ENCODE assay signal across 32 mouse cellular contexts in the genomic region with DNA sequence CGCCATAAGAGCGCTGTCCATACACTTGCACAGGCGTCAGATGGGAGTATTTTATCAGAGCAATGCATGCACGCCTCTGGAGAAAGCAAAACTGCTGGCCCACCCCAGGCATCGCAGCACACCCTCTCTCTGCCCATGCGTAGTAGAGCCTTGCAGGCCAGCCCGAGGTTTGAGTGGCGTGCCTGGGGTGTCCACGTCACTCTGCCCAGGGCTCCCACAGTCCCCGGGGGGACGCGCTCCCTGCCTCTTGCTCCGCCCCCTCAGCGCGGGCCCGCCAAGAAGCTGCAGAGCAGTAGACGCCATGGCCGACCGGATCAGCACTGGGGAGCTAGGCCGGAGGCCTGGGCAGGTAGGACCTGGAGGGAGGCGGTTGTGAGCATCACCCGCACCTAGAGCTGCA. TPM values are rescaled to one million over a fixed set of nuclear protein-coding genes. Genes with fewer than 3 reads are reported as not detected.
DNase-seq lines count a peak whose midpoint lies in the region; ATAC-seq lines count a peak whose summit lies in the region.
"Had no signal": no experiment of that assay in that cellular context is flagged by ENCODE, and none has a peak within 500 bp of the region (broad histone marks: within the 10 kb centered on the region; RNA-seq: fewer than 3 reads in every experiment).

TSS of gene Sohlh2 (plus strand) at position 263 of the 400 bp plus-strand sequence.

- 92% methylated on average over 22 of the region's 22 CpGs for WGBS in heart, embryonic 14.5 days
- WGBS in midbrain, embryonic 14.5 days: 93% methylated on average over 22 of the region's 22 CpGs
- 94% methylated on average over 22 of the region's 22 CpGs for WGBS in midbrain, embryonic 16.5 days
- WGBS in embryonic facial prominence, embryonic 15.5 days: 95% methylated on average over 22 of the region's 22 CpGs

- no peak within 1 kb of the TSS for H3K27ac ChIP-seq in heart, embryonic 14.5 days (replicated peaks in 1 of 2; ENCODE audit: control insufficient read depth in 1 of 2, insufficient read depth in 1 of 2, low read depth in 2 of 2, low read length in 2 of 2)
- H3K27ac ChIP-seq in midbrain, embryonic 14.5 days (replicated peaks; ENCODE audit: low read depth, low read length): no peak within 1 kb of the TSS
- no peak within 1 kb of the TSS for H3K27ac ChIP-seq in midbrain, embryonic 16.5 days (ENCODE audit: low read length)
- no peak within 1 kb of the TSS for H3K27ac ChIP-seq in embryonic facial prominence, embryonic 15.5 days (replicated peaks)
- H3K27ac ChIP-seq: heart, embryonic 13.5 days; hindbrain, postnatal 0 days; limb, embryonic 12.5 days; macrophage had no signal

- no peaks in the 10 kb centered on the region for H3K27me3 ChIP-seq in heart, embryonic 14.5 days (ENCODE audit: control insufficient read depth, insufficient read depth, low read length)
- no peaks in the 10 kb centered on the region for H3K27me3 ChIP-seq in midbrain, embryonic 14.5 days (ENCODE audit: control insufficient read depth, insufficient read depth, low read length)
- H3K27me3 ChIP-seq in midbrain, embryonic 16.5 days (ENCODE audit: control insufficient read depth, insufficient read depth, low read depth, low read length): no peaks in the 10 kb centered on the region
- H3K27me3 ChIP-seq in embryonic facial prominence, embryonic 15.5 days: no peaks in the 10 kb centered on the region
- H3K27me3 ChIP-seq: heart, embryonic 13.5 days had no signal

- no peaks in the 10 kb centered on the region for H3K9me3 ChIP-seq in heart, embryonic 14.5 days (ENCODE audit: control insufficient read depth, low read length)
- H3K9me3 ChIP-seq in midbrain, embryonic 14.5 days (ENCODE audit: control insufficient read depth, low read length): no peaks in the 10 kb centered on the region
- H3K9me3 ChIP-seq in midbrain, embryonic 16.5 days (replicated peaks; ENCODE audit: control insufficient read depth, low read length, poor library complexity, severe bottlenecking): no peaks in the 10 kb centered on the region
- no peaks in the 10 kb centered on the region for H3K9me3 ChIP-seq in embryonic facial prominence, embryonic 15.5 days (replicated peaks)

- H3K4me2 ChIP-seq in heart, embryonic 14.5 days (ENCODE audit: low read length): no peak within 1 kb of the TSS
- H3K4me2 ChIP-seq in midbrain, embryonic 14.5 days (ENCODE audit: low read length): no peak within 1 kb of the TSS
- H3K4me2 ChIP-seq in midbrain, embryonic 16.5 days (ENCODE audit: low read length): no peak within 1 kb of the TSS
- no peak within 1 kb of the TSS for H3K4me2 ChIP-seq in embryonic facial prominence, embryonic 15.5 days (replicated peaks)
- H3K4me2 ChIP-seq: heart, embryonic 13.5 days; limb, embryonic 12.5 days; liver, embryonic 11.5 days had no signal

- peaks cover 0 to 3% of the 10 kb centered on the region in 2 experiments; a peak in 2 of 4 replicates for H3K4me1 ChIP-seq in heart, embryonic 14.5 days (ENCODE audit: control insufficient read depth in 2 of 2, insufficient read depth in 2 of 2, low read length in 2 of 2)
- H3K4me1 ChIP-seq in midbrain, embryonic 14.5 days (ENCODE audit: control insufficient read depth, insufficient read depth, low read length): no peaks in the 10 kb centered on the region
- H3K4me1 ChIP-seq in midbrain, embryonic 16.5 days (ENCODE audit: control insufficient read depth, insufficient read depth, low read length): no peaks in the 10 kb centered on the region
- H3K4me1 ChIP-seq in embryonic facial prominence, embryonic 15.5 days: no peaks in the 10 kb centered on the region
- H3K4me1 ChIP-seq: limb, embryonic 12.5 days had no signal

- H3K36me3 ChIP-seq in heart, embryonic 14.5 days (ENCODE audit: control insufficient read depth, insufficient read depth, low read length): no peaks in the 10 kb centered on the region
- H3K36me3 ChIP-seq in midbrain, embryonic 14.5 days (ENCODE audit: control insufficient read depth, insufficient read depth, low read length): no peaks in the 10 kb centered on the region
- no peaks in the 10 kb centered on the region for H3K36me3 ChIP-seq in midbrain, embryonic 16.5 days (ENCODE audit: control insufficient read depth, insufficient read depth, low read length)
- no peaks in the 10 kb centered on the region for H3K36me3 ChIP-seq in embryonic facial prominence, embryonic 15.5 days
- H3K36me3 ChIP-seq: heart, embryonic 13.5 days; limb, embryonic 12.5 days had no signal

- ATAC-seq in heart, embryonic 14.5 days (ENCODE audit: insufficient number of reproducible peaks, insufficient read depth, low FRiP score, low read depth): peak; percentile 59; the same call in 1 of the 2 replicates
- ATAC-seq in midbrain, embryonic 14.5 days (ENCODE audit: low FRiP score, low TSS enrichment): peak; percentile 24; the same call in 1 of the 2 replicates
- no peak; the same call in 1 of the 2 replicates for ATAC-seq in midbrain, embryonic 16.5 days
- ATAC-seq in embryonic facial prominence, embryonic 15.5 days (ENCODE audit: insufficient number of reproducible peaks, low FRiP score, low TSS enrichment, low read depth): 0 out of 2 replicates have a peak, but pooled peaks have one; percentile 24
- ATAC-seq: CD4-positive, CD25-positive, alpha-beta regulatory T cell, adult 4 months; forebrain, postnatal 0 days; hindbrain, postnatal 0 days; intestine, embryonic 16.5 days; liver, postnatal 0 days; lung, postnatal 0 days had no signal

- H3K4me3 ChIP-seq in heart, embryonic 14.5 days (ENCODE audit: control insufficient read depth in 1 of 2, insufficient read depth in 1 of 2, low read depth in 1 of 2, low read length in 2 of 2): no peak within 1 kb of the TSS
- H3K4me3 ChIP-seq in midbrain, embryonic 14.5 days (replicated peaks; ENCODE audit: low read depth, low read length): no peak within 1 kb of the TSS
- no peak within 1 kb of the TSS for H3K4me3 ChIP-seq in midbrain, embryonic 16.5 days (ENCODE audit: low read depth, low read length)
- no peak within 1 kb of the TSS for H3K4me3 ChIP-seq in embryonic facial prominence, embryonic 15.5 days (replicated peaks)
- H3K4me3 ChIP-seq: heart, embryonic 13.5 days; limb, embryonic 12.5 days had no signal

- DNase-seq in heart, adult 9 months (ENCODE audit: low spot score in 2 of 2): no peak
- no peak for DNase-seq in midbrain, embryonic 14.5 days
- no peak for DNase-seq in thymus, adult 18-20 months
- no peak for DNase-seq in adrenal gland, adult 2 months
- no peak for DNase-seq in layer of hippocampus, adult 8-10 months (ENCODE audit: low spot score in 2 of 2)
- DNase-seq: adrenal gland, adult 8-10 months; cerebellum, adult 18-20 months; cerebellum, postnatal 14 days; embryo, embryonic 11 days; forebrain, postnatal 0 days; gastrocnemius, postnatal 14 days; heart, adult 11 months; heart, postnatal 36 days; kidney, adult 9 months; kidney, postnatal 14 days; liver, postnatal 0 days; thymus, postnatal 36 days had no signal

- H3K9ac ChIP-seq in heart, embryonic 14.5 days (ENCODE audit: low read length): no peak within 1 kb of the TSS
- H3K9ac ChIP-seq in midbrain, embryonic 14.5 days (replicated peaks; ENCODE audit: low read length): no peak within 1 kb of the TSS
- H3K9ac ChIP-seq in midbrain, embryonic 16.5 days (ENCODE audit: low read depth, low read length): no peak within 1 kb of the TSS
- no peak within 1 kb of the TSS for H3K9ac ChIP-seq in embryonic facial prominence, embryonic 15.5 days
- H3K9ac ChIP-seq: forebrain, postnatal 0 days; heart, embryonic 13.5 days; limb, embryonic 12.5 days; liver, postnatal 0 days had no signal

RNA-seq across cellular contexts. Expression of gene Sohlh2, which starts in this region (rescaled TPM):
- polyA plus RNA-seq in heart, embryonic 14.5 days (2014; fragmentation: Nextera tagmentation; extraction: Ambion mirVana): not detected in 2 replicates
- not detected in 2 replicates for polyA plus RNA-seq in midbrain, embryonic 14.5 days (2014; fragmentation: Nextera tagmentation; extraction: Ambion mirVana)
- not detected in 2 replicates for polyA plus RNA-seq in midbrain, embryonic 16.5 days (2015; fragmentation: Nextera tagmentation; extraction: Ambion mirVana)
- polyA plus RNA-seq in embryonic facial prominence, embryonic 15.5 days (2015; fragmentation: Nextera tagmentation; extraction: Ambion mirVana): not detected in 2 replicates
- total RNA-seq in adrenal gland, adult 2 months (2021): not detected
- polyA plus RNA-seq in adrenal gland, adult 2 months (2012; rRNA removed): not detected in 2 replicates
- total RNA-seq in layer of hippocampus, adult 8-10 months (2022): not detected
- total RNA-seq: adrenal gland, adult 8-10 months; forebrain, postnatal 0 days; gastrocnemius, postnatal 14 days; heart, postnatal 36 days; hindbrain, postnatal 0 days; layer of hippocampus, adult 18-20 months; layer of hippocampus, postnatal 25 days had no signal
- polyA plus RNA-seq: CD4-positive, CD25-positive, alpha-beta regulatory T cell, adult 4 months; forebrain, embryonic 11.5 days; forebrain, postnatal 0 days; heart, embryonic 13.5 days; intestine, embryonic 16.5 days; limb, embryonic 12.5 days; liver, embryonic 11.5 days; liver, postnatal 0 days; lung, postnatal 0 days; macrophage; small intestine, adult 2 months had no signal

Comparison
In these comparisons a context has a peak if more than half of its experiments do, and no peak if none do; other contexts are left out.
1. Peak in ATAC-seq in heart, embryonic 14.5 days; RNA of the gene not detected or under 1 TPM.
2. Peak in ATAC-seq in midbrain, embryonic 14.5 days; RNA of the gene not detected or under 1 TPM.
3. Peak in ATAC-seq in embryonic facial prominence, embryonic 15.5 days; RNA of the gene not detected or under 1 TPM.